Comparison of ENCODE assay signal across 32 mouse cellular contexts in the genomic region with DNA sequence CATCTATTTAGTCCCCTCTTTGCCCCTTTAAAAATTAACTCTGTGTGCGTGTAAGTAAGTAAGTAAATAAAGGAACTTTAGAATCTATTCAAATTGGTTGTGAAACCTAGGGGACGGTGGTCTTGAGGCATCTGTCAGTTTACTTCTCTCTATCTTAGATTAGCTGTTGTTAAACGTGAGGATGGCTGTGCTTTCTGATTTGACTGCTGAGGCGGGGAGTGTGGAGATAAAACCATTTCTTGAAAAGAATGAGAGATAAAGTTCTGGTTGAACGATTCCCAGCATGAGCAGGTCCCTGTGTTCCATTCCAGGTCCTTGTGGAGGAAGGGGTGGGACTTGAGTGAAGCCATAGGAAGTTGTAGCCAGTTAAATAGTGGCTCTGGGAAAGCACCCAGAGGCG. TPM values are rescaled to one million over a fixed set of nuclear protein-coding genes. Genes with fewer than 3 reads are reported as not detected.
DNase-seq lines count a peak whose midpoint lies in the region; ATAC-seq and TF ChIP-seq lines count a peak whose summit lies in the region.
"Had no signal": no experiment of that assay in that cellular context is flagged by ENCODE, and none has a peak within 500 bp of the region (broad histone marks: within the 10 kb centered on the region; RNA-seq: fewer than 3 reads in every experiment).

No protein-coding gene starts in this region.

- no peak overlapping the region for H3K4me2 ChIP-seq in heart, embryonic 16.5 days (ENCODE audit: low read depth, low read length)
- H3K4me2 ChIP-seq: embryonic facial prominence, embryonic 15.5 days; forebrain, embryonic 12.5 days; heart, embryonic 11.5 days; hindbrain, embryonic 14.5 days; intestine, embryonic 15.5 days had no signal

- in situ Hi-C loops in ES-E14 (cut with MboI; ENCODE audit: low sequenced_read_pairs in 2 of 2, unreplicated experiment in 2 of 2), result no loop called here

- H3K27me3 ChIP-seq in heart, embryonic 16.5 days (ENCODE audit: control insufficient read depth, insufficient read depth, low read length), result no peaks in the 10 kb centered on the region
- H3K27me3 ChIP-seq in heart, embryonic 10.5 days (ENCODE audit: insufficient read depth, poor library complexity, severe bottlenecking), result no peaks in the 10 kb centered on the region
- H3K27me3 ChIP-seq: embryonic facial prominence, embryonic 15.5 days; forebrain, embryonic 12.5 days; intestine, embryonic 15.5 days had no signal

- H3K9ac ChIP-seq in heart, embryonic 16.5 days (ENCODE audit: low read length), result no peak overlapping the region
- H3K9ac ChIP-seq in ES-E14 (ENCODE audit: insufficient read depth, low read depth, low read length, poor library complexity, severe bottlenecking), result peak overlapping the region; percentile 11; the same call in 1 of the 2 replicates
- H3K9ac ChIP-seq: embryonic facial prominence, embryonic 15.5 days; forebrain, embryonic 12.5 days; hindbrain, embryonic 14.5 days; intestine, embryonic 15.5 days had no signal

- no peak for ATAC-seq in heart, embryonic 16.5 days (replicated peaks; ENCODE audit: extremely low read depth, insufficient read depth, low FRiP score)
- ATAC-seq in inflammation-experienced regulatory T-cells, adult 6 months, result no peak
- ATAC-seq: forebrain, embryonic 16.5 days; intestine, embryonic 15.5 days had no signal

- 49% methylated on average over 6 of the region's 6 CpGs for WGBS in heart, embryonic 16.5 days
- 38% methylated on average over 6 of the region's 6 CpGs for WGBS in heart, embryonic 10.5 days

- peaks cover 21% of the 10 kb centered on the region for H3K4me1 ChIP-seq in heart, embryonic 16.5 days (ENCODE audit: control insufficient read depth, insufficient read depth, low read length)
- peaks cover 7% of the 10 kb centered on the region; the same call in 1 of the 2 replicates for H3K4me1 ChIP-seq in heart, embryonic 10.5 days
- peaks cover 0 to 4% of the 10 kb centered on the region in 2 experiments; a peak in 2 of 4 replicates for H3K4me1 ChIP-seq in ES-E14 (ENCODE audit: control insufficient read depth in 2 of 2, insufficient read depth in 2 of 2, low read length in 2 of 2, poor library complexity in 1 of 2)

- no peaks in the 10 kb centered on the region for H3K9me3 ChIP-seq in heart, embryonic 16.5 days (replicated peaks; ENCODE audit: control insufficient read depth, low read length)
- H3K9me3 ChIP-seq in heart, embryonic 10.5 days, result no peaks in the 10 kb centered on the region
- no peaks in the 10 kb centered on the region for H3K9me3 ChIP-seq in ES-E14 (ENCODE audit: control insufficient read depth, insufficient read depth, low read depth, low read length)
- H3K9me3 ChIP-seq: embryonic facial prominence, embryonic 15.5 days; forebrain, embryonic 12.5 days; G1E; intestine, embryonic 15.5 days had no signal

- H3K4me3 ChIP-seq in heart, embryonic 16.5 days (ENCODE audit: low read length), result no peak overlapping the region
- H3K4me3 ChIP-seq in heart, embryonic 10.5 days, result no peak overlapping the region
- no peak overlapping the region for H3K4me3 ChIP-seq in ES-E14 (ENCODE audit: insufficient read depth in 1 of 2, low read depth in 1 of 2, low read length in 2 of 2, poor library complexity in 1 of 2, severe bottlenecking in 1 of 2)
- H3K4me3 ChIP-seq: embryonic facial prominence, embryonic 15.5 days; forebrain, embryonic 12.5 days; heart, adult 2 months; intestine, embryonic 15.5 days had no signal

- 0 out of 2 replicates have a peak, but pooled peaks cover under 1% of the 10 kb centered on the region for H3K36me3 ChIP-seq in heart, embryonic 16.5 days (ENCODE audit: control insufficient read depth, insufficient read depth)
- 0 out of 2 replicates have a peak, but pooled peaks cover 4% of the 10 kb centered on the region for H3K36me3 ChIP-seq in heart, embryonic 10.5 days
- peaks cover 2% of the 10 kb centered on the region for H3K36me3 ChIP-seq in ES-E14 (ENCODE audit: control insufficient read depth, insufficient read depth, low read length, poor library complexity, severe bottlenecking)
- H3K36me3 ChIP-seq: embryonic facial prominence, embryonic 15.5 days; forebrain, embryonic 12.5 days; intestine, embryonic 15.5 days had no signal

- no peak for DNase-seq in heart, embryonic 10.5 days (ENCODE audit: low spot score)
- DNase-seq in 3T3-L1 (ENCODE audit: low read depth, low spot score) (peak; percentile 35), ES-E14 (ENCODE audit: low read depth, low spot score) (no peak)
- no peak for DNase-seq in adrenal gland, adult (ENCODE audit: inconsistent age in 2 of 2, low spot score in 1 of 2)
- DNase-seq: adrenal gland, adult 8-10 months; adrenal gland, postnatal 25 days; cerebellum, adult 11-12 months; cerebellum, adult 8-10 months; cerebellum, postnatal 10 days; cerebellum, postnatal 36 days; embryo, embryonic 11 days; gastrocnemius, postnatal 10 days; gastrocnemius, postnatal 36 days; heart, adult 2 months; heart, postnatal 10 days; heart, postnatal 36 days; kidney, adult 11 months had no signal

- H3K27ac ChIP-seq in heart, embryonic 16.5 days (ENCODE audit: low read length), result peak overlapping the region; percentile 18; the same call in 1 of the 2 replicates
- no peak overlapping the region for H3K27ac ChIP-seq in heart, embryonic 10.5 days
- H3K27ac ChIP-seq in ES-E14 (ENCODE audit: insufficient read depth, low read depth, low read length, poor library complexity, severe bottlenecking), result no peak overlapping the region
- H3K27ac ChIP-seq: embryonic facial prominence, embryonic 15.5 days; forebrain, embryonic 12.5 days; heart, adult 2 months; hindbrain, embryonic 14.5 days; intestine, embryonic 15.5 days had no signal

TF ChIP-seq in ES-E14, 5 proteins besides CTCF, POLR2A, EP300 and RAD21:
- TF ChIP-seq CHD2 (IDR thresholded peaks at IDR 0.05; ENCODE audit: low read depth, low read length), result no peak
- TF ChIP-seq ZC3H11A (IDR thresholded peaks at IDR 0.05; ENCODE audit: borderline replicate concordance, low read depth, low read length), result no peak
- TF ChIP-seq ZNF384 (IDR thresholded peaks at IDR 0.05; ENCODE audit: low read depth, low read length), result no peak
- TF ChIP-seq HCFC1 (IDR thresholded peaks at IDR 0.05; ENCODE audit: borderline replicate concordance, insufficient read depth, low read length), result no peak
- no peak for TF ChIP-seq MAFK (IDR thresholded peaks at IDR 0.05; ENCODE audit: insufficient read depth, low read depth, low read length)

RNA-seq across cellular contexts. Expression of a gene that starts 41.6 kb away (rescaled TPM):
- polyA plus RNA-seq in heart, embryonic 16.5 days (2015; fragmentation: Nextera tagmentation; extraction: Ambion mirVana), result 7.5 and 13.7 TPM in 2 replicates
- polyA plus RNA-seq in heart, embryonic 10.5 days (2016; fragmentation: Nextera tagmentation; extraction: Ambion mirVana), result 0.10 and 0.17 TPM in 2 replicates
- 0.05 TPM in 1 of 2 replicates, not detected in the other for total RNA-seq in ES-E14 (2012; rRNA removed)
- polyA plus RNA-seq in inflammation-experienced regulatory T-cells, adult 6 months (2017; shearing (Covaris generic)), result under 1 TPM; 0.19 to 0.33 (median 0.20) TPM
- total RNA-seq: adrenal gland, adult 8-10 months; adrenal gland, postnatal 25 days; gastrocnemius, adult 18-20 months; gastrocnemius, postnatal 10 days; granulocyte monocyte progenitor cell, adult 5-6 weeks had no signal
- polyA plus RNA-seq: brain, embryonic 14.5 days; cortical plate, adult 2 months; embryonic facial prominence, embryonic 11.5 days; forebrain, embryonic 12.5 days; forebrain, embryonic 16.5 days; G1E; hindbrain, embryonic 11.5 days; hindbrain, embryonic 14.5 days; intestine, embryonic 15.5 days had no signal
